In genomic region chr6:140953256-140953655, GRCm38 (mm10) we compare ENCODE assay signal across 28 mouse cellular contexts.
DNase-seq lines count a peak whose midpoint lies in the region; ATAC-seq and TF ChIP-seq lines count a peak whose summit lies in the region.
"Had no signal": no experiment of that assay in that cellular context is flagged by ENCODE, and none has a peak within 500 bp of the region (broad histone marks: within the 10 kb centered on the region; RNA-seq: fewer than 3 reads in every experiment).

No protein-coding gene starts in this region.

- H3K27ac ChIP-seq in cerebellum, adult 2 months (ENCODE audit: insufficient read depth, low read length): peak overlapping the region; percentile 33; the same call in 1 of the 2 replicates
- peak overlapping the region; percentile 15; the same call in 1 of the 2 replicates for H3K27ac ChIP-seq in hindbrain, postnatal 0 days
- no peak overlapping the region for H3K27ac ChIP-seq in hindbrain, embryonic 16.5 days (ENCODE audit: low read depth, low read length)
- peak overlapping the region; percentile 87 for H3K27ac ChIP-seq in forebrain, embryonic 15.5 days (replicated peaks)
- H3K27ac ChIP-seq in midbrain, postnatal 0 days (ENCODE audit: low read depth, low read length): no peak overlapping the region
- H3K27ac ChIP-seq: embryonic facial prominence, embryonic 13.5 days; gastrocnemius, adult 2 months; hindbrain, embryonic 13.5 days; kidney, embryonic 15.5 days; limb, embryonic 13.5 days; lung, embryonic 15.5 days; midbrain, embryonic 12.5 days; neural tube, embryonic 12.5 days; stomach, postnatal 0 days had no signal

- H3K9me3 ChIP-seq in hindbrain, postnatal 0 days (ENCODE audit: low read length): no peaks in the 10 kb centered on the region
- H3K9me3 ChIP-seq in hindbrain, embryonic 16.5 days (ENCODE audit: control insufficient read depth, low read length): 0 out of 2 replicates have a peak, but pooled peaks cover 2% of the 10 kb centered on the region
- no peaks in the 10 kb centered on the region for H3K9me3 ChIP-seq in forebrain, embryonic 15.5 days
- H3K9me3 ChIP-seq in midbrain, postnatal 0 days (ENCODE audit: low read length): no peaks in the 10 kb centered on the region
- H3K9me3 ChIP-seq: embryonic facial prominence, embryonic 13.5 days; hindbrain, embryonic 13.5 days; kidney, embryonic 15.5 days; limb, embryonic 13.5 days; lung, embryonic 15.5 days; midbrain, embryonic 12.5 days; neural tube, embryonic 12.5 days had no signal

- peaks cover 4% of the 10 kb centered on the region; the same call in 1 of the 2 replicates for H3K4me1 ChIP-seq in cerebellum, adult 2 months (ENCODE audit: control insufficient read depth, insufficient read depth, low read length)
- 0 out of 2 replicates have a peak, but pooled peaks cover 6% of the 10 kb centered on the region for H3K4me1 ChIP-seq in hindbrain, postnatal 0 days (ENCODE audit: insufficient read depth, low read length)
- no peaks in the 10 kb centered on the region; the same call in 1 of the 2 replicates for H3K4me1 ChIP-seq in hindbrain, embryonic 16.5 days (ENCODE audit: control insufficient read depth, insufficient read depth, low read depth, low read length)
- peaks cover 36% of the 10 kb centered on the region for H3K4me1 ChIP-seq in forebrain, embryonic 15.5 days
- H3K4me1 ChIP-seq in midbrain, postnatal 0 days (ENCODE audit: insufficient read depth, low read length): no peaks in the 10 kb centered on the region; the same call in 1 of the 2 replicates
- H3K4me1 ChIP-seq: kidney, embryonic 15.5 days; limb, embryonic 13.5 days; neural tube, embryonic 12.5 days had no signal

- no peak for TF ChIP-seq POLR2A in cerebellum, adult 2 months (IDR thresholded peaks at IDR 0.05; ENCODE audit: borderline replicate concordance, insufficient read depth, low read length)

- DNase-seq in cerebellum, adult 2 months: no peak
- no peak for DNase-seq in cerebellum, postnatal 10 days
- DNase-seq in hindbrain, postnatal 0 days (ENCODE audit: low spot score): peak; percentile 15
- peak; percentile 27 for DNase-seq in midbrain, postnatal 0 days (ENCODE audit: low spot score)
- no peak for DNase-seq in urinary bladder, adult 18-20 months (ENCODE audit: low spot score in 2 of 2)
- DNase-seq: adrenal gland, adult 8-10 months; gastrocnemius, adult 2 months; gastrocnemius, postnatal 36 days; heart, adult 18-20 months; heart, postnatal 36 days; kidney, adult 18-20 months; kidney, postnatal 25 days; thymus, adult 18-20 months; thymus, postnatal 36 days had no signal

- H3K9ac ChIP-seq in hindbrain, postnatal 0 days (replicated peaks; ENCODE audit: low read length): no peak overlapping the region
- H3K9ac ChIP-seq in hindbrain, embryonic 16.5 days (ENCODE audit: low read depth, low read length): no peak overlapping the region
- H3K9ac ChIP-seq in forebrain, embryonic 15.5 days (replicated peaks): no peak overlapping the region
- H3K9ac ChIP-seq in midbrain, postnatal 0 days (replicated peaks; ENCODE audit: low read length, poor library complexity, severe bottlenecking): no peak overlapping the region
- H3K9ac ChIP-seq: embryonic facial prominence, embryonic 13.5 days; hindbrain, embryonic 13.5 days; kidney, embryonic 15.5 days; limb, embryonic 13.5 days; lung, embryonic 15.5 days; midbrain, embryonic 12.5 days; neural tube, embryonic 12.5 days had no signal

- no peak overlapping the region for H3K4me3 ChIP-seq in cerebellum, adult 2 months (replicated peaks; ENCODE audit: insufficient read depth, low read depth, low read length)
- H3K4me3 ChIP-seq in hindbrain, postnatal 0 days (ENCODE audit: low read length): no peak overlapping the region
- H3K4me3 ChIP-seq in hindbrain, embryonic 16.5 days (ENCODE audit: low read length): no peak overlapping the region
- H3K4me3 ChIP-seq in forebrain, embryonic 15.5 days: no peak overlapping the region
- no peak overlapping the region for H3K4me3 ChIP-seq in midbrain, postnatal 0 days (ENCODE audit: low read depth, low read length)
- H3K4me3 ChIP-seq: embryonic facial prominence, embryonic 13.5 days; gastrocnemius, adult 2 months; hindbrain, embryonic 13.5 days; kidney, embryonic 15.5 days; limb, embryonic 13.5 days; lung, embryonic 15.5 days; midbrain, embryonic 12.5 days; myocyte; neural tube, embryonic 12.5 days had no signal

- ATAC-seq in hindbrain, postnatal 0 days: 0 out of 2 replicates have a peak, but pooled peaks have one; percentile 45
- ATAC-seq in hindbrain, embryonic 16.5 days: no peak
- ATAC-seq in forebrain, embryonic 15.5 days (replicated peaks): peak; percentile 33
- ATAC-seq in midbrain, postnatal 0 days (ENCODE audit: low FRiP score): no peak

- H3K4me2 ChIP-seq in hindbrain, postnatal 0 days (ENCODE audit: low read depth, low read length): no peak overlapping the region
- no peak overlapping the region for H3K4me2 ChIP-seq in hindbrain, embryonic 16.5 days (ENCODE audit: low read length)
- H3K4me2 ChIP-seq in forebrain, embryonic 15.5 days (replicated peaks): no peak overlapping the region
- no peak overlapping the region for H3K4me2 ChIP-seq in midbrain, postnatal 0 days (ENCODE audit: low read depth, low read length, poor library complexity, severe bottlenecking)
- H3K4me2 ChIP-seq: embryonic facial prominence, embryonic 13.5 days; heart, embryonic 11.5 days; hindbrain, embryonic 13.5 days; kidney, embryonic 15.5 days; limb, embryonic 13.5 days; liver, embryonic 11.5 days; lung, embryonic 15.5 days; midbrain, embryonic 12.5 days; neural tube, embryonic 12.5 days had no signal

- no peaks in the 10 kb centered on the region for H3K36me3 ChIP-seq in hindbrain, postnatal 0 days (ENCODE audit: insufficient read depth, low read length)
- no peaks in the 10 kb centered on the region for H3K36me3 ChIP-seq in hindbrain, embryonic 16.5 days (ENCODE audit: control insufficient read depth, insufficient read depth, low read length)
- no peaks in the 10 kb centered on the region for H3K36me3 ChIP-seq in forebrain, embryonic 15.5 days
- no peaks in the 10 kb centered on the region for H3K36me3 ChIP-seq in midbrain, postnatal 0 days (ENCODE audit: insufficient read depth, low read length)
- H3K36me3 ChIP-seq: embryonic facial prominence, embryonic 13.5 days; hindbrain, embryonic 13.5 days; kidney, embryonic 15.5 days; limb, embryonic 13.5 days; lung, embryonic 15.5 days; midbrain, embryonic 12.5 days; neural tube, embryonic 12.5 days had no signal

- H3K27me3 ChIP-seq in cerebellum, adult 2 months (ENCODE audit: control insufficient read depth, insufficient read depth, low read length): no peaks in the 10 kb centered on the region
- H3K27me3 ChIP-seq in hindbrain, postnatal 0 days (ENCODE audit: insufficient read depth, low read length): no peaks in the 10 kb centered on the region
- H3K27me3 ChIP-seq in hindbrain, embryonic 16.5 days (replicated peaks; ENCODE audit: control insufficient read depth, insufficient read depth, low read length): no peaks in the 10 kb centered on the region
- H3K27me3 ChIP-seq in forebrain, embryonic 15.5 days: no peaks in the 10 kb centered on the region
- H3K27me3 ChIP-seq in midbrain, postnatal 0 days (ENCODE audit: insufficient read depth, low read length): no peaks in the 10 kb centered on the region
- H3K27me3 ChIP-seq: CH12.LX; embryonic facial prominence, embryonic 13.5 days; hindbrain, embryonic 13.5 days; kidney, embryonic 15.5 days; limb, embryonic 13.5 days; lung, embryonic 15.5 days; midbrain, embryonic 12.5 days; neural tube, embryonic 12.5 days had no signal

- no peak for TF ChIP-seq CTCF in cerebellum, adult 2 months (IDR thresholded peaks at IDR 0.05; ENCODE audit: borderline replicate concordance, insufficient read depth, low read depth, low read length)
- TF ChIP-seq CTCF in hindbrain, postnatal 0 days (IDR thresholded peaks at IDR 0.05; ENCODE audit: low read depth): no peak
- no peak for TF ChIP-seq CTCF in midbrain, postnatal 0 days (IDR thresholded peaks at IDR 0.05)

Comparison
In these comparisons a context has a peak if more than half of its experiments do, and no peak if none do; other contexts are left out.
1. H3K27ac ChIP-seq: peak in cerebellum, adult 2 months (single experiment), hindbrain, postnatal 0 days (single experiment) and forebrain, embryonic 15.5 days (single experiment); none in hindbrain, embryonic 16.5 days (single experiment) and midbrain, postnatal 0 days (single experiment).
2. ATAC-seq: peak in hindbrain, postnatal 0 days (single experiment) and forebrain, embryonic 15.5 days (single experiment); none in hindbrain, embryonic 16.5 days (single experiment) and midbrain, postnatal 0 days (single experiment).
3. DNase-seq: peak in hindbrain, postnatal 0 days (single experiment) and midbrain, postnatal 0 days (single experiment); none in cerebellum, adult 2 months (0 of 2), cerebellum, postnatal 10 days (0 of 2) and urinary bladder, adult 18-20 months (0 of 2).